Comparison of ENCODE assay signal across 8 mouse cellular contexts in the genomic region with DNA sequence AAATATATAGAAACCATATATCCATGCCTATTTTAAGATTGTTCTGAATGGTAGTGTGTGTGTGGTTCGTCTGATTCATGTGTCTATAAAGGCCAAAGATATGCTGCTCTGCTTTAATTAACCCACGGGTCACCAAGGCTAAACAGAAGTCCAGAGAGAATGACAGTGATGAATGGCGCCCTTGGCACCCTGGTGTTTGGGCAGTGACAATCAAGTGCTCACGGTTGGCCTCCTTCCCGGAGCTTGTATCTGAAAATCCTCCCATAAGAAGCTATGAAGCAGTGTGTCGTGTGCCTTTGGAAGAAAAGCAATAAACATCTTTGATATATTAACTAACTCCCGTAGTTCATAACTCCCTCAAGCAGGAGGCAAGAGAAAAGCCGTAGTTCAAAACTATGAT.
A peak's percentile ranks its signal among the peaks of the same experiment; 100 is the strongest.
DNase-seq lines count a peak whose midpoint lies in the region; ATAC-seq and TF ChIP-seq lines count a peak whose summit lies in the region.
"Had no signal": no experiment of that assay in that cellular context is flagged by ENCODE, and none has a peak within 500 bp of the region (broad histone marks: within the 10 kb centered on the region; RNA-seq: fewer than 3 reads in every experiment).

No protein-coding gene starts in this region.

- no peaks in the 10 kb centered on the region for H3K9me3 ChIP-seq in heart, postnatal 0 days (replicated peaks; ENCODE audit: control insufficient read depth, low read length)

- intact Hi-C loops in gastrocnemius, postnatal 36 days (cut with DNase I) = no loop called here

- no peaks in the 10 kb centered on the region for H3K4me1 ChIP-seq in heart, postnatal 0 days (ENCODE audit: control insufficient read depth, insufficient read depth)

- H3K27ac ChIP-seq in heart, postnatal 0 days (ENCODE audit: low read depth) = no peak overlapping the region
- H3K27ac ChIP-seq: macrophage had no signal

- no peak for TF ChIP-seq CTCF in heart, postnatal 0 days (IDR thresholded peaks at IDR 0.05; ENCODE audit: low read depth)

- no peak for ATAC-seq in heart, postnatal 0 days (ENCODE audit: insufficient read depth, low read depth)
- no peak for ATAC-seq in granulocyte monocyte progenitor cell, adult 5-6 weeks (replicated peaks; ENCODE audit: poor library complexity, severe bottlenecking)

- 45% methylated on average over 8 of the region's 8 CpGs for WGBS in heart, postnatal 0 days

- no peak for TF ChIP-seq EP300 in heart, postnatal 0 days (IDR thresholded peaks at IDR 0.05; ENCODE audit: low read depth)

- peak overlapping the region; percentile 8; the same call in 1 of the 2 replicates for H3K4me3 ChIP-seq in heart, postnatal 0 days (ENCODE audit: low read depth, low read length)

- peak; percentile 15 for DNase-seq in adipocyte (ENCODE audit: low spot score)
- DNase-seq in adrenal gland, postnatal 10 days = peak; percentile 75
- peak; percentile 15 for DNase-seq in heart, postnatal 0 days (ENCODE audit: low spot score)
- peak; percentile 59 to 72 for DNase-seq in kidney, postnatal 36 days
- DNase-seq in gastrocnemius, postnatal 36 days = no peak
- no peak for DNase-seq in spleen, adult 18-20 months

- H3K9ac ChIP-seq in heart, postnatal 0 days (replicated peaks; ENCODE audit: low read depth, low read length) = no peak overlapping the region

- H3K27me3 ChIP-seq in heart, postnatal 0 days (ENCODE audit: control insufficient read depth, insufficient read depth, low read length) = no peaks in the 10 kb centered on the region

- H3K4me2 ChIP-seq in heart, postnatal 0 days (ENCODE audit: low read depth, low read length) = peak overlapping the region; percentile 11; the same call in 1 of the 2 replicates

- no peaks in the 10 kb centered on the region for H3K36me3 ChIP-seq in heart, postnatal 0 days (replicated peaks; ENCODE audit: control insufficient read depth, insufficient read depth, low read length)

Comparison
In these comparisons a context has a peak if more than half of its experiments do, and no peak if none do; other contexts are left out.
1. DNase-seq: peak in adipocyte (single experiment), adrenal gland, postnatal 10 days (single experiment), heart, postnatal 0 days (single experiment) and kidney, postnatal 36 days (2 of 2); none in gastrocnemius, postnatal 36 days (0 of 2) and spleen, adult 18-20 months (0 of 2).